Mouse (Mus musculus) right cerebral cortex, postnatal 36 days (tissue): ENCODE measurements around the gene Zranb3.
"Not testable (repeated sequence)": the region's sequence is repeated elsewhere in the genome, so short reads cannot be mapped to it uniquely, and the experiment has no call there.

Experiments used
- DNase-seq, 2 experiments: peaks; one replicate each; pipeline ENCODE4 v3.0.0; 2022; ENCODE audit warnings: low spot score in 2 of 2, mixed read lengths in 1 of 2

The Zranb3 gene

DNA sequence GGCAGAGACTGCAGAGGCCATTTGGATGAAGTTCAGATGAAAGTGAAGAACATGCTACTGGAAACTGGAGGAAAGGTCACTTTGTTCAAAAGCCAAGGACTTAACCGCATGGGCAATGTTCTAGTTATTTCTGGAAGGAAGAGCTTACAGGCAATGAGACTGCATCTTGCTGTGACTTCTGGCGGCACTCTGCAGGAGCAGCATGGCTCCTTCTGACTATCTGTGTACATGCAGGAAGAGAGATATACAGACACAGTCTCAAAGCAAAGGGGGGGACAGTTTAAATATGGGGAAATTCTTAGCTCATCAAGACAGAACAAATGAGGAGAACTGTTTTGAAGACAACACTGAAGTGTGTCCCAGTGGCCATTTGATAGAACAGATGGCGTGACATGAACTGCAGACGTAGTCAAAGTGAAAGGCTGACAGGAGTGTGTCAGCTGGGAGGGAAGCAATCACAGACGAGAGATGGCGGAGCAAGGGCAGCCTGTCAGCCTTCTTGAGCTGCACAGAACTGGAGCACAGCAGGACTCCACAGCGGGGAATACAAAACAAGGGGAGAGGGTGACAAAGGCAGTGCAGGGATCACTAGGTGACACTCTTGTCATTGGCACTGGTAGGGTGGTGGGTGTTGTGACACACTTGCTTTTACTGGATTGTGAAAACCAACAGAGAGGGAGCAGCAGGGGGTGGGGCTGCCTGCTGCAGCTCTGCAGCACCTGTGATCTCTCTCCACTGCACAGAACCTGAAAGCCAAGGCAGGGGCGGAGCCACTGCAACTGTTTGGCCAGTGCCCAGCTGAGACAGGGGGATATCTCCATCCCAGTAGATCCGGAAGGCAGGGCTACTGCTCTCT is 112.7 kb downstream of the Zranb3 start:
- peak in 1 of 2 experiments; percentile 27 for DNase-seq

DNA sequence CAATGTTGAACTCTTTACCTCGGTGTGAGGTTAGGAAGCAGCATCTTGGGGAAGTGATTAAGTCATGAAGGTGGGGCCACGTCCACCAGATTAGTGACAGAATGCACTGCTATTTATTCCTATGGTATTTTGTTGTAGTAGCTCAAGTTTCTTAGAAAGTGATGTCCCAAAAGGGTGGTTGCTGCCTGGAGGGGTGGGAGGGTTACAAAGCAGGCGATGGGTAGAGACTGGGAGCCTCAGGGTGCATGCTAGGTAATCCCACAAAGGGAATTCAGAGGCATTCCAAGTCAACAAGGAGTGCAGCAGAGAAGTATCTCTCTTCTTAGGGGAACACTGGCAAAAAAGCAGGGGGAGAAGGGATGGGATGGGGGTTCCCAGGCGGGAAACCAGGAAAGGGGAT is 113.5 kb downstream of the Zranb3 start:
- no peak for DNase-seq

DNA sequence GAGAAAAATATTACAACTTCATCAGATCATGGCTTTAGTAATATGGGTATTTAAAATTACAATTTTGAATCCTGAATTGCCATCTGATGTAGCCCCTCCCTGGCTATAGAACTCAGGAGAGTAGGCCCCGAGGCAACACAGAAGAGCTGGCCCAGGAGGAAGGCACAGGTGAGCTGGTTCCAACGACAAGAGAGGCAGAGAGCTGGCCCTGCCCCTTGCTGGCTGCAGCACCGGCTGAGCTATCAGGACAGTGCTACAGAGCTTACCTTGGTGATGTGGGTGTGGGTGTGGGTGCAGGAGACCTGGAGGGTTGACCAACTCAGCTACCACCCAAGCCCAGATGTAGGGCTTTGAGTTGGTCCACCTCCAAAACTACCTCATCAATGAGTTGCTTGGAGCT is 114.6 kb downstream of the Zranb3 start:
- DNase-seq: no peak

DNA sequence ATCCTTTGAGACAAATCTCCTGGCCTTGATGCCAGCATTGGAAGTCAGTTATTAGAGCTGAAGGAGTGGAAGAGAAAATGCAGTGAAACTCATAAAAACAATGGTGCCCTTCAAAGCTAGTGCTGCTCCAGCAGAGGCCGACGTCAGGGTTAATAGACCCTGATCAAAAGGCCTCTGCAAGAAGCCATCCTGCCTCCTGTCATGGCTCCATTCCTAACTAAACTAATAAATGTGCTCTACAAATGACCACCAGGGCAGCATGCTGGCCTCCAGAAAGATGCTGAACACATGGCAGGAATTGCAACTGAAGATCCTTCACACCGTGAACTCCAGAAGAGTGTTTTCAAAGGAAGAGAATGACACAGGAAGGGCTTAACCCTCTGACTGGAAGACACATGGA is 117.5 kb downstream of the Zranb3 start:
- DNase-seq: no peak

DNA sequence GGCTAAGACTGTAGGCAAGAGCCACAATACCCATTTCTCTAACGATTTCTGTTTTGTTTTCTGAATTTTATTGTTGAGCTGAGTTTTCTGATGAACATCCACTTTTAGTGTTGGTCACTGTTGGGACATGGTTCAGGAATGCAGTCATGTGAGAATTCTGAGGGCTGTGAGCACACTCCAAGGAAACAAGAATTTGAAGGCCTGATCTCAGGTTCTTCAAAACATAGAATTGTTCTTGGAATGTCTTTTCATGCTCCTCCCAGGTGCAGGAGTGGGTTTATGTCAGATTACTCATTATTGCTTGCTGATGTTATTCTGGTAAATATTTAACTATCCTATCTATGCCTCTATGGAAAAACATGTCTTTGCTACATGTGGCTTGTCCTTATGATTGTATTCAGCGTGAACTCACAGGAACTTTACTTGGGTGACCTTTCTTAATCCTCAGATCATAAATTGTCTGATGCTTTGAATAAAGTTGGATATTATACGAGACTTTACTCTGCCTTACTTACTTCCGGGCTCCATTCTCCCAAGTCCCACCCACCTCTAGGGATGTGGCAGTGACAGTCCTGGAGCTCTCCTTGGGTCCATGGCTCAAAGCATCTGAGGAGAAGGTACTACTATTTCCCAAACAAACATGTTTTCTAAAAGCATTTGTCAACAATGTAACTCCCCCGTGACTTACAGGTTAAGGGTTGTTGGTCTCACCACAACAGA is 119.4 kb downstream of the Zranb3 start:
- DNase-seq: no peak

DNA sequence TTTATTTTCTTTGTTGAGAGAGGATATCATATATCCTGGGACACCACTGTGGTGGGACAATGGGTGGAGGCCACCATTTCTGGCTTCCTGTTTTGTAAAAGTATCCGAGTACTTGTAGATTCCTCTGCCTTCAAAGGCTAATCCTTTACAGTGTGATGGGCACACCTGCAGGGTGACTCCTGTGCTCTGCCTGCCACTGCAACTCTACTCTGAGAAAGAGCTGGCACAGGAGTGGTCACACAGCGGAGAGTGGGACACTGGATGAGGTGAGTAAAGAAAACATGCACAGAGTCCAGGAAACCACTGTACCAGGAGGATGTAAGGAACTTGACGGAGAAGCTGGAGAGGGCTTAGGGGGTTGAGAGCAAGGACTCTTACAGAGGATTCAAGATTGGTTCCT is 120.6 kb downstream of the Zranb3 start:
- DNase-seq: no peak

DNA sequence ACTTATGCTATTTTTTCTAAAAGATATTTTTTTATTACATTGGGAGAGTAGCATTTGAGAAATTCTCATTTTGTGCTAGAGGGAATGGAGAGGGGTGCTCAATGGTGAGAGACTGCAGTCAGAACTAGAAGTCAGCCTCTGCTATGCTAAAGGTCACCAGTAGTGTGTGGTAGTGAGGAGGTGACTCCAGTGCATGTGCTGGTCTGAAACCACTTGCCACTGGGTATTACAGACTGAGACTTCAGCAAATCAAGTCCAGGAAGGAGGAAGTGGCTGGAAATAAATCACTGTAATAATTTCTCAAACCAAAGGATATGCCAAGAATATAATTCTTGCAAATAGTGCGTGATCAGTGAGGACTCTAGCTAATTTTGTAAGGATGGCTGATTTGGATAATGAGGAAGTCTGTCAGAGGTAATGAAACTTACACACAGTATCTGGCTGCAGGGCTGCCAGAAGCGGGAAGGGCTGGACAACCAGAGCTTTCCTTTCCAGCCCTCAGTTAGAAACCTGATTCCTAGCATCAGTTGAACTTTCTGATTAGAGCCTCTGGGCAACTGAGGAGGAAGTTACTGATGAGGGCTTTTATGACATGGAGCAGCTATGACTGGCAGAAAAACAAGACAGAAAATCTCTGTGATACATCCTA is 121.8 kb downstream of the Zranb3 start:
- no peak for DNase-seq

DNA sequence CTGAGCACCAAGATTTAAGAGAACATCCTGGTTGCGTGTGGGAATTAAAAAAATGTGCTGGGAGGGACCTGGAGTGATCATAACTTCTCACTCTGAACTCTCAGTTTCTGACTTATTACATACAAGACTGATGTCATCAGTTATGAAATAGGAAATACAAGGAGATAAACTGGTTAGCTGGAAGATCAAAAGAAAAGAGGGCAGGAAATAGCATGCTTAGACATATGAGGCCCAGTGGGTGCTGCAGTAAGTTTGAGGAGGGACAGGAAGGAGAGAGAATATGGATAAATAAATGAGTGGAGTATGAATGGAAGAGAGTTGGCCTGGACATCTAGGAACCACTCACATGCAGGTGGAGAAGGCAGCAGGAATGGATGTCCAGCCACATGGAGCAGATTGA is 124.7 kb downstream of the Zranb3 start:
- no peak for DNase-seq

DNA sequence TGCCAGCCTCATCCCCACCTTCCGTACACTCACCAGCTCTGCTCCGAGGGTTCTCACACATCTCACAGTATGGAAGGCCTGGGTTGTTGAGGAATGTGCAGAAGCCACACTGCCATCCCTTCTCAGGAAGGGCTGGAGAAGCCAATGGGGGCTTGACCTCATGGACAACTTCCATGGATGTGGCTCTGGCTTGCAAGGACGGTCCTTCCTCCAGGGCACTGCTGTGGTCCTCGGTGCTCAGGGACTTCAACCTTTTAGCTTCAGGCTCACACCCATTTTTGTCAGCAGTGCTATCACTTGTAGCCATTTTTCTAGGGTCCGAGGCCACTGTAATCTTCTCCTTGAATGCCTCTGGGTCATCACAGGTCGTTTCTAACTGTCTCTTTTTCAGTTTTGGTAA is 126.7 kb downstream of the Zranb3 start:
- DNase-seq: no peak

DNA sequence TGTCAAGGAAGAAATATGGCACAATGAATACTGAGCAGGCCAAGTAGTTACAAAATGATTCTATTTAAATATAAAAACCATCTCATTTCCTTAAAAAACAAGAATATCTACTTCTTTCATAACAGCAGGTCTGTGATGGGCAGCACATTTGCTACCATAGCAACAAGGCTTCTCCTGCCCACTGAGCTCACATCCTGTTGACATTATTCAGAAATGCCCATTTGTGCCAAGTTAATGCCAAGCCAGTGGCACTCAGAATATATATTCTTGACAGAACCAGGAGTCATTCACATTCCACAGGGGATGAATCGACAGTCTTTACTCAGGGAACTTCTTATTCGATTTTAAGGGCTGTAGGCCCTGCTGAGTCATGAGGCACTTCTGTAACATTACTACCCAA is 127.2 kb downstream of the Zranb3 start:
- DNase-seq: peak; percentile 50 to 67

DNA sequence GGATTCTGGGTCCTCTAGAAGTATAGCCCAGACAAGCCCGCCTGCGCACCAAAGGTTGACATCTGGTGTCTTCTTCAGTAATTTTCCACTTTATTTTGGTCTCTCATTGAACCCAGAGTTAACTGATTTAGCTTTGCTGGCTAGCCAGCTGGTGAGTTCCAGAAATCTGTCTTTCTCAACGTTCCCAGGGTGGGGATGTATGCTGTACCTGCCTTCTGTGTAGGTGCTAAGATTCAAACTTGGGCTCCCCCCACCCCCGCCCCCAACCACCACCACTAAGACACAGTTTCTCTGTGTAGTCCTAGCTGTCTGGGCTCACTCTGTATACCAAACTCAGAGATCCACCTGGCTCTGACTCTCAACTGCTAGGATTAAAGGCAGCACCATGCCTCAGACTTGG is 128.8 kb downstream of the Zranb3 start:
- no peak for DNase-seq

DNA sequence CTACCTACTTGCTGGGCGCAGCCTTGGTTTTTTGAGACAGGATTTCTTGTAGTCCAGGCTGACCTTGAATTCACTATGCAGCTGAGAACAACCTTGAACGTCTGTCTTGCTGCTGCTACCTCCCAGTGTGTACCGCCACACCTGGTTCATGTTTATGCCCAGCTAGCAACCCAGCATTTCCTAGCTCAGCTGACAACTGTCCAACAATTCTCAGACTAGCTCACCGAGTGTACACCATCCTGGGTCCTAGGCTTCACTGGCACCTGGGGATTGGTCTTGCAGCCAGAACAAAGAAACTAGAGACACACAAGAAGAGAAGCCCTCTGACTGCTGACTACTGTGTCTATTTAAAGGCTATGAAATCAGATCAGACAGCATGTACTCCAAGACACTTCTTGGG is 132.0 kb downstream of the Zranb3 start:
- no peak for DNase-seq

DNA sequence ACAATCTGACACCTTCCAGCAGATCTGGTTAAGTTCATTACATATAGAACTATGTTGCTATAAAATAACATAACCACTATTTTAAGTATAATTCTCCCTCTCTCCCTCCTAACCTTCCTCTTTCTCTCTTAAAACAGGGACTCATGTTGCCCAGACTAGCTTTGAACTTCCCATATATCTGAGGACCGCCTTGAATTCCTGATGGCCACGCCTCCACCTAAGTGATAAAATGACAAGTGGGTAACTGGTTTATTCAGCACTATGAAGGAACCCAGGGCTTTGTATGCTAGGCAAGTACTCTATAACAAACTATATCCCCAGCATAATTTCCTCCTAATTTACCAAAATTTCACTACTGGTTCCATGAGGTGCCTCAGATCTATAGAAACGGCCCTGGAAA is 139.5 kb downstream of the Zranb3 start:
- DNase-seq: no peak

DNA sequence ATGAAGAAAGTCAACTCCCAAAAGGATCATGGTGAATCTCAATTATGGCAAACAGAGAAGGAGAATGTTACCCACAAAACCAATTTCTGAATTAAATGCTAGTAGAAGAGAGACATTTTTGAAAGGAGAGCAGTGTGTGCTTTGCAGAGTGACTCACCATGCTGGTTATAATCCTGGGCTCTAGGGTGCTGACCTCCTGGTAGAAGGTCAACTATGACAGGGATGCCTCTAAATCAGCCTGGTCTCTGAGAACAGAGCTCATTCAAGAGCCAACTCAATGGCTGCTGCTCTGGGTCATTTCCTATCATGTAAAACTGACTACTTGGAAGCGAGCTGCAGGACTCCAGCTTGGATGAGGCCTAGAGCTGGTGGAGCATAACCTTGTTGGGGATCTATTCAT is 141.7 kb downstream of the Zranb3 start:
- no peak for DNase-seq

DNA sequence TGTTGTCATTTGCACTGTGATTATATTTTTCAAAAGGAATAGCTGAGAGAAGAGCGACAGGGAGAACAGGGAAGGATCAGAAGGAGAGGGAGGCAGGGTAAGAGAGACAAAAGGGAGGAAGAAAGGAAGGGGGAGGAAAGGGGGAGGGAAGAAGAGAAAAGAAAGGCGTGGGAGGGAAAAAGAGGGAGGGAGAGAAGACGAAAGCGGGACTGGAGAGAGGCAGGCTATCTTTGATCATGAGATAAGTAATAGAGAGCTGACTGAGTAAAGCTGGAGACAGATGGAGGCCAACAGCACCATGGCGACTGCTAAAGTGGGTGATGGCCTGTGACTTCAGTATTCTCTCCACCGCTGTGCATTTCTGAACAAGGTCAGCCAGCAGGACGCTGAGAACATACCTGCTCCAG is 143.5 kb downstream of the Zranb3 start:
- no peak for DNase-seq

DNA sequence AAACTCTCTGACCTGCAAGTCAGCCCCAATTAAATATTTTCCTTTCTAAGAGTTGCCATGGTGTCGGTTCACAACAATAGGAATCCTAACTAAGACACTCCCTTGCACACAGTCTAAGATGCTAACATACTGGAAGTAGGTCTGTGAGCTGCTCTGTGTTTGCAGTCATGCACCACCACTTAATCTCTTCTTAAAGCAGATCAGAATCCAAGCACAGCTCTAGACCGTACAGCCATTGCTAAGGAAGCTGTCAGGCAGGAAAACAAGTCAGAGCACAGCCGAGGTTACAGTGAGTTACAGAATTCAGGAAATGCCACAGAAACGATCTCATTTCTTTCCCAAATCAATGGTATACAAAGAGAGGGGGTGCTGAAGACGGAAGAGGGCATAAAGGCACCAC is 144.0 kb downstream of the Zranb3 start:
- no peak for DNase-seq

DNA sequence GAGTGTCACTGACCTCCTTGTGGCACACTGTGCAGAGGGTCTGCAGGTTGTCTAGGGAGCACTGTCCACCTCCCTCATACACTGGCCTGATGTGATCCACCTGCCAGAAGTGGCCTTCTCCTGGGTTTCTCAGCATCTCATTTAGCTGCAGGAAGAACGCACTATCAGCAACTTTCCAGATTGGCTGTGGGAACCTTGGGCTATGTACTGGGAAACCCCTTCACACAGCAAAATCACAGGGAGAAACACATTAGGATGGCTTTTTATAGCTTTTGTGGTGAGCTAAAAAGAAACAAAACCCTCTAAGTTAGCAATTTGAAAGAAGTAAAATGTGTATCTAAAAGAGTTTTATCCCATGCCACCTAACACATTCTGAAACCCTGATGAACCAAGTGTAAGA is 146.3 kb downstream of the Zranb3 start:
- no peak for DNase-seq

DNA sequence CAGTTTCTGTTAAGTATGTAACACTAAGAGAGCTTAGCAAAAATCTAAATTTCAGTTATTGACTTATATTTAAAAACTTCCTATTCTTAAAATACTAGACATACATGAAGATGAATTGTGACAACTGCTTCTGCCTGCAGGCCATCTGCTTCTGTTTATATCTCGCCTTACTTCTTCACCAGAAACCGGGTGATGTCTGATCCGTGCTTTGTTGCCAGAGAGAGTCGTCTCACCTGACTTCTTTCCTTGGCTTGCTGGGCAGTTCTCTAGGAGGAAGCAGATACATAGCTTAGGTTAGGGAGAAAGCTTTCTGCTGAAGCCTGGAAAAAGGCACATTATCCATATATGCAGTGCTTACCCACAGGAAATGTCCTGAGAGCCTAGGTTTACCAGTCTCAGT is 148.0 kb downstream of the Zranb3 start:
- DNase-seq: peak; percentile 41 to 61

DNA sequence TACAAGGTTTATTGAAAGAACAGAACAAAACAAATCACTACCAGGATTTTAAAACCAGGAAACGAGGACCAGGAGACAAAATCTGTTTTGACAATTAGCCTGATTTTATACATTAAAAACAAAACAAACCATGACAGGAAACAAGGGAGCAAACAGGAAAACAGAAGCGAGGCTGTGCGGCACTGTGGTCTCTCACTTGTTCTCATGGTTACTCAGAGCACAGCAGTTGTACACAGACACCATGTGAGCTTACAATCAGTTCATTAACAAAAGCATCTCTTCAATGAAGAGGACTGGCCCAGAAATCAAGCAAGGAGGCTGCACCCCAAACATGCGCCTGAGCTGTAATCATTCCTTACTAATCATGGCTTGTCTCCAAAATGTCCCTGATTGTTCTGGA is 148.6 kb downstream of the Zranb3 start:
- not testable (repeated sequence) for DNase-seq

DNA sequence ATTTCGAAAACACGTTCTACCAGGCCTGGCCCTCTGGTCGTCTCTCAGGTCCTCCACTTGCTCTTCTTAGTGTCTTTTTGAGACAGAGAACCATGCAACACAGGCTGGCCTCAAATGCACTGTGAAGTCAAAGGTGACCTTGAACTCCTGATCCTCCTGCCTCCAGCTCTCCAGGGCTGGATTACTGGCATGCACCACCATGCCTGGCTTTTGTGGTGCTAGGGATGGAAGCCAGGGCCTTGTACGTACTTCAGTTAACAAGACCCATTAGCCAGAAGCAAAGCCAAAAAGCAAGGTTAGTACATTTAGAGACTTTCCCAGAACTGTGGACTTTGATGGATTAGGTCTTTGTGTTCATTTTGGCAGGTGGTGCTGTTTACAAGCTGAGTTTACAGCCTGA is 150.6 kb downstream of the Zranb3 start:
- no peak for DNase-seq

DNA sequence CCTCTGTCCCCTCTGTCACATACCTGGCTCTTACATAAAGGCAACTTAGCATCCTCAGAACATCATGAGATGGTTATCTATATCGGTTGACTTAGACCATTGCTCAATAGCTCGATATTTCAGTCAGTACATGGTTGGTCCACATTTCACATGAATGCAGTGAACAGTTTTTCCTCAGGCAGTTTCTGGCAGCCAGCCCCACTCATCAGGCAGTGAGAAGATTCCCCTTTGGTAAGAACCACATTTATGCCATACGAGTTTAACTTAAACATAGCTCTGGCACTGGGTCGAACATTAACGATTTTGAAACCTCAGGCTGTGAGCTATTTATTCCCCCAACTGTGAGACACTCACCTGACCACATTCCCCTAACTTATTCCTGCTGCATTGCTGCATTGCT is 154.1 kb downstream of the Zranb3 start:
- no peak for DNase-seq

DNA sequence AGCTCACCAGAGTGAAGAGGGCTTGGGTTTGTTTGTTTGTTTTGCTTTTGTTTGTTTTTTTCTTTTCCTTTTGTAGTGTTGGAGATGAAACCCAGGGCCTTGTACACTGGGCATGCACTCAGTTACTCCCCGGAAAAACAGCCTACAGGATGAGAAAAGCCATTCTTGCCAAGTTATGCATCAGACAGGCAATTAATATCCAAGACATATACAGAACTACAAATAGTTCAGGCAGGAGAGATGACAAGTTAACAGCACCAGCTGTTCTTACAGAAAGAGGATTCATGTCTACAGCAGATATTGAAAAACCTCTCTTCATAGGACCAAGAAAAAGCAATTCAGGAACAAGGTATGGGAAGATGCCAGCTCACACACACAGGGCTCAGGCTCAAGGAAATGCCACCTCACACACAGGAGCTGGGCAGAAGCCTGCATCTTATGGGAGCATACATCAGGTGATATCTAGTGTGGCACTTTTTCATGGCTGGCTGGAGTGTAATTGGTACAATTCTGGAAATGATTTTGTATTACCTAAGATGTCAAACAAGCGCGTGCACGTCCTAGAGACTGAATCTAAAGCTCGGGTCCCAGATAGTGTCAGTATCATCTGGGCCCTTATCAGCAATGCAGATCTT is 156.1 kb downstream of the Zranb3 start:
- DNase-seq: no peak
